Comparison of ENCODE assay signal across 14 mouse cellular contexts in genomic region chr12:15552979-15553680, GRCm38 (mm10).
"Had no signal": no experiment of that assay in that cellular context is flagged by ENCODE, and none has a peak within 500 bp of the region (broad histone marks: within the 10 kb centered on the region; RNA-seq: fewer than 3 reads in every experiment).

No protein-coding gene starts in this region.

- H3K4me3 ChIP-seq: left cerebral cortex, adult 2 months; limb, embryonic 10.5 days; liver, embryonic 13.5 days; lung, embryonic 15.5 days; midbrain, embryonic 10.5 days; myocyte; neural tube, embryonic 15.5 days had no signal

- H3K4me2 ChIP-seq: liver, embryonic 13.5 days; lung, embryonic 15.5 days; neural tube, embryonic 15.5 days had no signal

- ATAC-seq: liver, postnatal 0 days had no signal

- DNase-seq: kidney, adult 8-10 months; kidney, postnatal 25 days; liver, embryonic 13.5 days; liver, postnatal 0 days; lung, postnatal 36 days; right cerebral cortex, adult 18-20 months; right cerebral cortex, postnatal 25 days; thymus, postnatal 36 days had no signal

- H3K27ac ChIP-seq: left cerebral cortex, adult 2 months; limb, embryonic 10.5 days; liver, embryonic 13.5 days; lung, embryonic 15.5 days; midbrain, embryonic 10.5 days; neural tube, embryonic 15.5 days had no signal

- H3K36me3 ChIP-seq: limb, embryonic 10.5 days; liver, embryonic 13.5 days; lung, embryonic 15.5 days; midbrain, embryonic 10.5 days; neural tube, embryonic 15.5 days had no signal

- H3K4me1 ChIP-seq: limb, embryonic 10.5 days; liver, embryonic 13.5 days; lung, embryonic 15.5 days; midbrain, embryonic 10.5 days; neural tube, embryonic 15.5 days had no signal

- H3K27me3 ChIP-seq: liver, embryonic 13.5 days; lung, embryonic 15.5 days; neural tube, embryonic 15.5 days had no signal

- H3K9ac ChIP-seq: liver, embryonic 13.5 days; liver, postnatal 0 days; lung, embryonic 15.5 days; neural tube, embryonic 15.5 days had no signal

- H3K9me3 ChIP-seq: limb, embryonic 10.5 days; liver, embryonic 13.5 days; lung, embryonic 15.5 days; midbrain, embryonic 10.5 days; neural tube, embryonic 15.5 days had no signal
